Mouse (Mus musculus) intestine, embryonic 14.5 days (tissue): ENCODE measurements at regions not wholly inside any gene's neighbourhood (a gene's known extent, or its start where the extent isn't known, plus 50 kb on each side); places are given as distances from the start of the nearest gene placed in this dataset.
A peak's percentile ranks its signal among the peaks of the same experiment; 100 is the strongest.
"Not testable (repeated sequence)": the region's sequence is repeated elsewhere in the genome, so short reads cannot be mapped to it uniquely, and the experiment has no call there.

ENCODE experiments used
- ATAC-seq: fragments of 200-750 bp; cut with Nextera tagmentation; replicated peaks from 2 replicates; pipeline ENCODE4 v1.8.0; 2017; ENCODE audit warnings: low read depth, moderate number of reproducible peaks, moderate TSS enrichment, moderate library complexity; ENCODE audit not compliant: low FRiP score, low TSS enrichment
- DNase-seq: peaks from one replicate; pipeline ENCODE4 v3.0.0-alpha.2; 2018; ENCODE audit warnings: low spot score
- H3K27ac ChIP-seq: fragments of 300-500 bp; sonication (generic); 2 replicates; pipeline ENCODE4 v1.5.1; 2014; ENCODE audit warnings: low read depth, mild to moderate bottlenecking, control low read depth
- H3K27me3 ChIP-seq: fragments of 300-500 bp; sonication (generic); replicated peaks from 2 replicates; pipeline ENCODE4 v1.6.1; 2014; ENCODE audit warnings: low read length, control low read depth; ENCODE audit not compliant: control insufficient read depth, insufficient read depth
- H3K36me3 ChIP-seq: fragments of 300-500 bp; sonication (generic); 2 replicates; pipeline ENCODE4 v1.6.1; 2014; ENCODE audit warnings: low read length, control low read depth; ENCODE audit not compliant: control insufficient read depth, insufficient read depth
- H3K4me1 ChIP-seq: fragments of 300-500 bp; sonication (generic); replicated peaks from 2 replicates; pipeline ENCODE4 v1.6.1; 2014; ENCODE audit warnings: low read length, control low read depth, mixed read lengths; ENCODE audit not compliant: control insufficient read depth, insufficient read depth
- H3K4me2 ChIP-seq: fragments of 300-500 bp; sonication (generic); 2 replicates; pipeline ENCODE4 v1.6.1; 2014; ENCODE audit warnings: low read length
- H3K4me3 ChIP-seq: fragments of 300-500 bp; sonication (generic); 2 replicates; pipeline ENCODE4 v1.5.1; 2014; ENCODE audit warnings: low read depth, low read length, control low read depth, mixed read lengths
- H3K9ac ChIP-seq: fragments of 300-500 bp; sonication (generic); 2 replicates; pipeline ENCODE4 v1.6.1; 2014; ENCODE audit warnings: mild to moderate bottlenecking, low read length
- H3K9me3 ChIP-seq: fragments of 300-500 bp; sonication (generic); 2 replicates; pipeline ENCODE4 v1.6.1; 2016; ENCODE audit warnings: low read length, control low read depth; ENCODE audit not compliant: control insufficient read depth
- WGBS: fragments of 180-500 bp; shearing (Covaris S2); extraction: QIAGEN DNeasy Blood & Tissue Kit; methylation state at CpG from one replicate; pipeline ENCODE4 v1.1.7; 2014; 5-methylcytosine and 5-hydroxymethylcytosine counted together

DNA sequence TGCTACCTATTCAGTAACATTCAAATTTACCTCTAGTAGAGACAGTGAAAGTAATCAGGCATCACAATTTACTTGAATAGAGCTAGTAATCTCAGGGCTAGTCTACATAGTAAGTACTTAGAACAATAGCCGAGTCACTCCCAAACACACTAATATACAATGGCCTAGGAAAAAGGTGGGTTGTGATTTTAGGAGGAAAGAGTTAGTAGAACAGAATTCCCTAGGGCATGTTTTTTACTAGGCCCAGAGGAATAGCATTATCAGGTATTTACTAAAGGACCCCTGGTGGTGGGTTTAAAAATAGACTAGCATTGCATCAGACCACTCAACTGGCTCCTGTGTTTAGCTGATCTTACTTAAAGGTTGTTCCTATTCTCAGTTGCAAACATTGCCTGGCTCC is 535.8 kb downstream of the Mat2b start:
- not testable (repeated sequence) for H3K4me2 ChIP-seq, H3K9me3 ChIP-seq, H3K4me1 ChIP-seq, H3K9ac ChIP-seq, H3K27ac ChIP-seq, H3K36me3 ChIP-seq, H3K4me3 ChIP-seq, ATAC-seq, H3K27me3 ChIP-seq, DNase-seq
- WGBS, result 95% methylated on average over 1 of the region's 1 CpGs

DNA sequence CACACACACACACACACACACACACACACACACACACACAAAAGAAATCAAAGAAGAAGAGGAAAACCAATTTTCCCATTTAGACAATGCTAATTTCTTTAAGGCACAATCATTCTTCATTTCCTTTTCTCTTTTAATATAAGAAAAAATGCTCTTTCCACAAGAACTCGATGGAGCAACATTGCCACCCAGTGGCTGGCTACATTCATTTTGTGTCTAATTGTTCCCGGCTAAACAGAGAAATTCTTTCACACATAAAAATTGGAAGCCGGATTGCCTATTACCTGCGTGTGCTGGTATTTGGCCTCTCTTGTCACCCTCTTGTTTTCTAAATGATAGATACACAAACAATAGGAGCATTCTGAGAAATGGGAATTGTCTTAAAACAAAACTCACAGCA is 545.7 kb downstream of the Mat2b start:
- Histone ChIP-seq H3K9ac (no peak overlapping the region), H3K4me1 (no peaks in the 10 kb centered on the region; the same call in 1 of the 2 replicates), H3K27ac (no peak overlapping the region), H3K27me3 (no peaks in the 10 kb centered on the region), H3K36me3 (no peaks in the 10 kb centered on the region), H3K4me3 (no peak overlapping the region), H3K9me3 (no peaks in the 10 kb centered on the region), H3K4me2 (peak overlapping the region; percentile 33)
- 9% methylated on average over 4 of the region's 4 CpGs for WGBS
- no peak for ATAC-seq
- peak; percentile 84 for DNase-seq

GRCm38 (mm10) chr11:40137803-40138202 is 557.2 kb downstream of the Mat2b start:
- H3K27ac ChIP-seq, result no peak overlapping the region
- WGBS, result 62% methylated on average over 7 of the region's 7 CpGs
- ATAC-seq, result no peak

GRCm38 (mm10) chr11:40102613-40103012 is 592.4 kb downstream of the Mat2b start:
- Histone ChIP-seq H3K9ac (no peak overlapping the region), H3K9me3 (0 out of 2 replicates have a peak, but pooled peaks cover 3% of the 10 kb centered on the region), H3K27me3 (no peaks in the 10 kb centered on the region), H3K36me3 (no peaks in the 10 kb centered on the region), H3K4me2 (no peak overlapping the region), H3K4me3 (no peak overlapping the region), H3K27ac (no peak overlapping the region), H3K4me1 (no peaks in the 10 kb centered on the region)
- WGBS, result 98% methylated on average over 1 of the region's 1 CpGs
- no peak for DNase-seq
- ATAC-seq, result no peak

More at GRCm38 (mm10) chr11:40137803-40138202, 557.2 kb downstream of the Mat2b start:
- no peak for DNase-seq
- H3K27me3 ChIP-seq, result no peaks in the 10 kb centered on the region
- H3K4me1 ChIP-seq, result no peaks in the 10 kb centered on the region
- H3K4me2 ChIP-seq, result no peak overlapping the region
- H3K36me3 ChIP-seq, result no peaks in the 10 kb centered on the region
- H3K9ac ChIP-seq, result no peak overlapping the region
- H3K9me3 ChIP-seq, result no peaks in the 10 kb centered on the region
- H3K4me3 ChIP-seq, result no peak overlapping the region

DNA sequence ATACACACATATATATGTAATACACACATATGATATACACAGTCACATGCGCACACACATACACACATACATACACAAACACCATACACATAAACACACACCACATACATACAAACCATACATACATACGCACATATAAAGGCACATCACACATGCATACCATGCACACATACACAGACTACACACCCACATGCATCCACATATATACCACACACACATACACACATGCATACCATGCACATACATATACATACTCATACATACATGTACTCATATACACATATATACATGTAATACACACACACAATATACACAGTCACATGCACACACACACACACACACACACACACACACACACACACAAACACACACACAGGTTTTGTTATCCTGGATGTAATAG is 620.7 kb downstream of the Mat2b start:
- WGBS, result 98% methylated on average over 2 of the region's 2 CpGs
- H3K9ac ChIP-seq, result no peak overlapping the region
- ATAC-seq, result no peak
- H3K36me3 ChIP-seq, result no peaks in the 10 kb centered on the region
- H3K27me3 ChIP-seq, result no peaks in the 10 kb centered on the region
- H3K4me2 ChIP-seq, result no peak overlapping the region
- H3K9me3 ChIP-seq, result no peaks in the 10 kb centered on the region
- no peak for DNase-seq
- no peak overlapping the region for H3K4me3 ChIP-seq
- H3K4me1 ChIP-seq, result no peaks in the 10 kb centered on the region
- no peak overlapping the region for H3K27ac ChIP-seq

DNA sequence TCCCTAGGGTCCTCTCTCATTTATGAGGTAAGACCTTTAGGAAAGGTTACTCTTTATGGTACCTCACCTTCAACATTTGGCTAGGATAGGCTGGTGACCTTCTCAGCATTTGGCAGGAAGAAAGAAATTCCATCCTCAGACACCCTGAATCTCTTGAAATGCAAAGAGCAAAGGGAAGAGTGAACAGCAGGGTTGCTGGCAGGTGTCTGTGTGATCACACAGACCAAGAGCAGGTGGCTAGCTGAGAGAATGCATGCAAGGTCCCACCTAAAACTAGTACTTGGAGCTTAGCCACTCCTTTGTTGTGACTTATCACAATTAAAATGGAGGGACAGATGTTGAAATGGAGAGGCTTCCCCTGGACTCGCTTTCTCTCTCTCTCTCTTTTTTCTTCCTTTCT is 644.5 kb downstream of the Mat2b start:
- H3K9ac ChIP-seq, result no peak overlapping the region
- DNase-seq, result no peak
- WGBS, result 45% methylated on average over 1 of the region's 1 CpGs

DNA sequence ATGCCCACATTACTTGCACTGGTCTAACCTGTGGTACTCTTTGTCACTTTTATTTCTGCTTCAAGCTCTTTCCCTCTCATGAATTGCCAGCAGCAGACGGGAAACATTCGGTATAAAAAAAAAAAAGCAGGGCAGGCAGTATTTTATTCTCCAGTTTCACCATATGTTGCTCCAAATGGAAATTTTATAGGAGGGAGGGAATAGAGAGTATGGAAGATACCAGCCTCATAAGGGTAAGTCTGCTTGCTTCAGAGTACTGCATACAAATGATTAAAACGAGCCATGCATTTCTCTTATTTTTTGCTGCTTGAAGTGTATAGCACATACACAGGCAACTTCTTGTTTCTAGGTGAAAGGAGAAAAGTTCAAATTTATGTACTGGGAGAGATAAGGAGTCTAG is 667.5 kb downstream of the Mat2b start:
- 75% methylated on average over 3 of the region's 3 CpGs for WGBS
- Histone ChIP-seq H3K9me3 (no peaks in the 10 kb centered on the region), H3K36me3 (no peaks in the 10 kb centered on the region), H3K4me1 (no peaks in the 10 kb centered on the region), H3K27me3 (no peaks in the 10 kb centered on the region), H3K4me2 (no peak overlapping the region), H3K4me3 (no peak overlapping the region), H3K27ac (no peak overlapping the region), H3K9ac (no peak overlapping the region)
- ATAC-seq, result no peak
- no peak for DNase-seq

More for the DNA sequence above, 644.5 kb downstream of the Mat2b start:
- H3K4me1 ChIP-seq, result no peaks in the 10 kb centered on the region
- H3K4me3 ChIP-seq, result no peak overlapping the region
- ATAC-seq, result no peak
- no peak overlapping the region for H3K4me2 ChIP-seq
- no peaks in the 10 kb centered on the region for H3K36me3 ChIP-seq
- no peaks in the 10 kb centered on the region for H3K9me3 ChIP-seq
- H3K27ac ChIP-seq, result no peak overlapping the region
- no peaks in the 10 kb centered on the region for H3K27me3 ChIP-seq

DNA sequence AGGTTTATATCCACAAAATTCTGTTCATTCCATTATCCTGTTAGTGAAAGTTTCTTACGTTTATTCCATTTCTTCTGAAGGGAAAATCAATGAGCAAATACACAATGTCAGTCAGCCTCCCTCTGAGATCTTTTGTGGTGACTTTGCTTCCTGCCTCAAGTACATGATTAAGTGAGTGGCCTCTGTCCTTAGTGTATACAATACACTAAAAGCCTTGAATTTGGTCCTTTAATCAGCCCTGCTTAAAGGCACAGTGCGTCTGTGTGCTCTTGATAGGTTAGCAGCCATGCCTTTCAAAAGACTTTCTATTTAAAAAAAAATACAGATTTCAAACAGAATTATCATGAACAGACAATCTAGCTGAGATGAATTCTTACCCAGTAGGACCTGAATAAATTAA is 695.5 kb downstream of the Mat2b start:
- Histone ChIP-seq H3K4me2 (no peak overlapping the region), H3K27ac (no peak overlapping the region), H3K9ac (no peak overlapping the region), H3K4me1 (no peaks in the 10 kb centered on the region), H3K27me3 (no peaks in the 10 kb centered on the region), H3K4me3 (no peak overlapping the region), H3K36me3 (no peaks in the 10 kb centered on the region), H3K9me3 (no peaks in the 10 kb centered on the region)
- ATAC-seq, result no peak
- WGBS, result 26% methylated on average over 2 of the region's 2 CpGs
- DNase-seq, result no peak

GRCm38 (mm10) chr11:39998612-39999011 is 696.4 kb downstream of the Mat2b start:
- ATAC-seq, result no peak

More at GRCm38 (mm10) chr11:39998612-39999011, 696.4 kb downstream of the Mat2b start:
- no peaks in the 10 kb centered on the region for H3K27me3 ChIP-seq
- H3K9ac ChIP-seq, result no peak overlapping the region
- no peaks in the 10 kb centered on the region for H3K9me3 ChIP-seq
- WGBS, result 24% methylated on average over 1 of the region's 1 CpGs
- H3K4me2 ChIP-seq, result no peak overlapping the region
- no peaks in the 10 kb centered on the region for H3K4me1 ChIP-seq
- H3K4me3 ChIP-seq, result no peak overlapping the region
- no peaks in the 10 kb centered on the region for H3K36me3 ChIP-seq
- DNase-seq, result no peak
- no peak overlapping the region for H3K27ac ChIP-seq
